Mouse (Mus musculus) thymus, adult 2 months (tissue): ENCODE measurements around the gene 4930579G24Rik.

ENCODE experiments used
- CTCF ChIP-seq: fragments of 200-500 bp; IDR thresholded peaks from 2 replicates; pipeline ENCODE4 v1.5.1; 2012; ENCODE audit warnings: mild to moderate bottlenecking, control low read depth, low read length, moderate library complexity, borderline replicate concordance; ENCODE audit not compliant: control insufficient read depth, poor library complexity, insufficient read depth; ENCODE audit errors: extremely low read depth
- POLR2A ChIP-seq: fragments of 200-500 bp; IDR thresholded peaks from 2 replicates; pipeline ENCODE4 v1.6.1; 2012; ENCODE audit warnings: mild to moderate bottlenecking, low read length, control low read depth, moderate library complexity; ENCODE audit not compliant: control insufficient read depth, poor library complexity, insufficient read depth; ENCODE audit errors: extremely low read depth

GRCm38 (mm10) chr3:79579891-79580575 is 48.8 kb upstream of the 4930579G24Rik start:
- TF ChIP-seq CTCF (no peak), POLR2A (no peak)
